Mouse (Mus musculus) midbrain, postnatal 0 days (tissue): ENCODE data around the gene Gltpd2. TPM values are rescaled to one million over a fixed set of nuclear protein-coding genes. Genes with fewer than 3 reads are reported as not detected.
"Not testable (repeated sequence)": the region's sequence is repeated elsewhere in the genome, so short reads cannot be mapped to it uniquely, and the experiment has no call there.

Experiments
- ATAC-seq: fragments of 200-750 bp; cut with Nextera tagmentation; 2 replicates; pipeline ENCODE4 v1.8.0; 2017; ENCODE audit warnings: moderate number of reproducible peaks, mild to moderate bottlenecking, moderate TSS enrichment, moderate library complexity; ENCODE audit not compliant: low FRiP score
- DNase-seq: peaks from one replicate; pipeline ENCODE4 v3.0.0-alpha.2; 2015; ENCODE audit warnings: low spot score
- H3K27ac ChIP-seq: fragments of 300-500 bp; sonication (generic); 2 replicates; pipeline ENCODE4 v1.5.1; 2014; ENCODE audit warnings: low read depth, mild to moderate bottlenecking, low read length, mixed read lengths
- H3K27me3 ChIP-seq: fragments of 300-500 bp; sonication (generic); 2 replicates; pipeline ENCODE4 v1.6.1; 2014; ENCODE audit warnings: low read length, control low read depth, mixed read lengths; ENCODE audit not compliant: insufficient read depth
- H3K36me3 ChIP-seq: fragments of 300-500 bp; sonication (generic); 2 replicates; pipeline ENCODE4 v1.6.1; 2014; ENCODE audit warnings: low read length, control low read depth, mixed read lengths; ENCODE audit not compliant: insufficient read depth
- H3K4me1 ChIP-seq: fragments of 300-500 bp; sonication (generic); 2 replicates; pipeline ENCODE4 v1.6.1; 2014; ENCODE audit warnings: mild to moderate bottlenecking, control low read depth, antibody characterized with exemption, low read length, mixed read lengths; ENCODE audit not compliant: insufficient read depth
- H3K4me2 ChIP-seq: fragments of 300-500 bp; sonication (generic); 2 replicates; pipeline ENCODE4 v1.6.1; 2014; ENCODE audit warnings: low read depth, mild to moderate bottlenecking, low read length, mixed read lengths; ENCODE audit not compliant: poor library complexity, severe bottlenecking
- H3K4me3 ChIP-seq: fragments of 300-500 bp; sonication (generic); 2 replicates; pipeline ENCODE4 v1.5.1; 2014; ENCODE audit warnings: low read depth, mild to moderate bottlenecking, low read length, moderate library complexity
- H3K9ac ChIP-seq: fragments of 300-500 bp; sonication (generic); replicated peaks from 2 replicates; pipeline ENCODE4 v1.6.1; 2014; ENCODE audit warnings: mild to moderate bottlenecking, low read length, moderate library complexity, mixed read lengths; ENCODE audit not compliant: poor library complexity, severe bottlenecking
- H3K9me3 ChIP-seq: fragments of 300-500 bp; sonication (generic); 2 replicates; pipeline ENCODE4 v1.6.1; 2016; ENCODE audit warnings: low read length, control low read depth
- CTCF ChIP-seq: IDR thresholded peaks from 2 replicates; pipeline ENCODE4 v1.5.1; 2016; ENCODE audit warnings: antibody characterized with exemption, mild to moderate bottlenecking
- WGBS: fragments of 180-500 bp; shearing (Covaris S2); extraction: QIAGEN DNeasy Blood & Tissue Kit; methylation state at CpG from one replicate; pipeline ENCODE4 v1.1.7; 2014; 5-methylcytosine and 5-hydroxymethylcytosine counted together
- polyA plus RNA-seq: library from polyadenylated mRNA; unstranded; fragments of >200 nt; fragmentation: Nextera tagmentation; extraction: Ambion mirVana; gene quantifications from 2 replicates; pipeline ENCODE4 v1.2.1, GENCODE M21; 2015
- total RNA-seq: library from RNA; depleted of rRNA; stranded (reverse); fragments of >200 nt; gene quantifications from 2 replicates; pipeline ENCODE4 v1.2.3, GENCODE M21; 2014

Gltpd2 gene
- total and polyA plus RNA-seq, 2 experiments from 2014 or later = 0.21 TPM; not detected in 1

DNA sequence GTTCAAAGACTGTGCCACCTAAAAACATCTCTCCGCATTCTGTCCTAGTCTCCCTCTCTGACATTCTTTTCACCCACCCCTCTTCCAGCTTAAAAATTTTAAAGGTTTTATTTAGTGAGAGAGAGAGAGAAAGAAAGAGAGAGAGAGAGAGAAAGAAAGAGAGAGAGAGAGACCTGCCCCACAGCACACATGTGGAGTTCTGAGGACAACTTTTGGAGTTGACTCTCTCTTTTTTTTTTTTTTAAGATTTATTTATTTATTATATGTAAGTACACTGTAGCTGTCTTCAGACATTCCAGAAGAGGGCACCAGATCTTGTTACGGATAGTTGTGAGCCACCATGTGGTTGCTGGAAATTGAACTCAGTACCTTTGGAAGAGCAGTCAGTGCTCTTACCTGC, 12.1 kb downstream of the Gltpd2 start:
- H3K4me1 ChIP-seq, H3K9me3 ChIP-seq, DNase-seq, H3K27ac ChIP-seq, H3K4me3 ChIP-seq, H3K4me2 ChIP-seq, ATAC-seq, H3K9ac ChIP-seq, H3K27me3 ChIP-seq: not testable (repeated sequence)
- WGBS = 78% methylated on average over 2 of the region's 2 CpGs
- TF ChIP-seq CTCF = peak; percentile 4; the same call in 1 of the 2 replicates
- peaks cover 22% of the 10 kb centered on the region for H3K36me3 ChIP-seq

GRCm38 (mm10) chr11:70532839-70533238, 13.8 kb downstream of the Gltpd2 start, which contains the start of gene Gm40193:
Gene Gm40193, minus strand, starts transcription at chr11:70532939.
- WGBS = 76% methylated on average over 6 of the region's 6 CpGs
- Histone ChIP-seq H3K4me2 (no peak within 1 kb of the TSS), H3K27me3 (no peaks in the 10 kb centered on the region), H3K36me3 (peaks cover 13% of the 10 kb centered on the region), H3K27ac (no peak within 1 kb of the TSS), H3K9me3 (no peaks in the 10 kb centered on the region), H3K9ac (no peak within 1 kb of the TSS), H3K4me3 (no peak within 1 kb of the TSS), H3K4me1 (no peaks in the 10 kb centered on the region)
- no peak for TF ChIP-seq CTCF
- DNase-seq (no peak), ATAC-seq (no peak)

- Histone ChIP-seq H3K4me3 (peak overlapping the region; percentile 68), H3K27me3 (no peaks in the 10 kb centered on the region), H3K36me3 (no peaks in the 10 kb centered on the region), H3K27ac (no peak overlapping the region), H3K4me2 (peak overlapping the region; percentile 78), H3K4me1 (no peaks in the 10 kb centered on the region), H3K9ac (peak overlapping the region; percentile 78), H3K9me3 (no peaks in the 10 kb centered on the region)
- TF ChIP-seq CTCF = no peak
- DNase-seq = no peak
- no peak for ATAC-seq
- WGBS = 18% methylated on average over 9 of the region's 9 CpGs
These were observed 20.4 kb downstream of the Gltpd2 start for GRCm38 (mm10) chr11:70539423-70539822.

DNA sequence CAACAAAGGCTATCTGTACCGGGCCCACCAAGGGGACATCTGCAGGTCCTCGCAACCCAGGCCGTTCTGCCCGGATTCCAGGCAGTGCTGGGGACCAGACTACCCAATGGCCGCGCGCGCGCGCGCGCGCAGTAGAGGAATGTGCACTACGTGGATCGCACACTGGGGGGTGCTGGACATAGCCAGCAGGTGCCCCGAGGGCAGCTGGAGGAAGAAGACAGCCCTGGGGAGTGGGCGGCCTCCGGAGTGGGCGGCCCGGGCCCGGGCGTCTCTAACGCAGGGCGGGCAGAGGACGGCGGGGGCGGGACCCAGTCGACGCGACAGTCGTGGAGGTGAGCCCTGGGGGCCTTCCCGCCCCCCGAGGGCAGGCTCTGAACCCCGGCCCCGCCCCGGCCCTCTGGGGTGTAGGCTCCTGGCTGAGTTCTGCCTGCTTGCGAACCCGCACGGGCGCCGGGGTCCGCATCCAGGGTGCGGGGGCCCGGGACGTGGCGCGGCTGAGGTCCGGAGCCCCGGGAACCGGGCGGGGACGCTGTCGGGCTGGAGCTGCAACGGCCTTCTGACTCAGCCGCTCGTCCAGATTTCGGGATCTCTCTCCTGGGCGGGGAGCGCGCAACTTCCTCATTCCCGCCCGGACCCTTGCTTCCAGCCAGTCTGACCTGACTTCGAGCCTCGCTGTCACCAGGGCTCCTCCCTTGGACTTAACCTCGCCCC, 21.0 kb downstream of the Gltpd2 start, which contains the start of gene Pld2:
TSS of gene Pld2 (plus strand) at position 188 of the 711 bp plus-strand sequence.
- peak; percentile 93 for ATAC-seq
- DNase-seq = peak; percentile 92
- Histone ChIP-seq H3K4me1 (no peaks in the 10 kb centered on the region), H3K9me3 (no peaks in the 10 kb centered on the region), H3K4me3 (peak within 1 kb of the TSS; percentile 68), H3K36me3 (no peaks in the 10 kb centered on the region), H3K4me2 (peak within 1 kb of the TSS; percentile 78), H3K27me3 (no peaks in the 10 kb centered on the region), H3K27ac (peak within 1 kb of the TSS; percentile 67), H3K9ac (peak within 1 kb of the TSS; percentile 78)
- under 1% methylated on average over 50 of the region's 65 CpGs for WGBS
- peak; percentile 71 for TF ChIP-seq CTCF

GRCm38 (mm10) chr11:70540928-70541327, 21.9 kb downstream of the Gltpd2 start:
- no peak overlapping the region for H3K27ac ChIP-seq
- peak overlapping the region; percentile 68 for H3K4me3 ChIP-seq
- peak overlapping the region; percentile 78 for H3K4me2 ChIP-seq
- ATAC-seq (no peak), DNase-seq (no peak)
- no peaks in the 10 kb centered on the region for H3K9me3 ChIP-seq
- H3K36me3 ChIP-seq = no peaks in the 10 kb centered on the region
- no peak for TF ChIP-seq CTCF
- WGBS = 81% methylated on average over 7 of the region's 7 CpGs
- no peaks in the 10 kb centered on the region for H3K27me3 ChIP-seq
- no peak overlapping the region for H3K9ac ChIP-seq
- no peaks in the 10 kb centered on the region for H3K4me1 ChIP-seq

GRCm38 (mm10) chr11:70541415-70541814, 22.4 kb downstream of the Gltpd2 start:
- Histone ChIP-seq H3K36me3 (no peaks in the 10 kb centered on the region), H3K9ac (no peak overlapping the region), H3K9me3 (no peaks in the 10 kb centered on the region), H3K27me3 (no peaks in the 10 kb centered on the region), H3K4me2 (peak overlapping the region; percentile 78), H3K4me1 (no peaks in the 10 kb centered on the region), H3K4me3 (peak overlapping the region; percentile 68; the same call in 1 of the 2 replicates), H3K27ac (no peak overlapping the region)
- DNase-seq (peak; percentile 66), ATAC-seq (0 out of 2 replicates have a peak, but pooled peaks have one; percentile 39)
- WGBS = 69% methylated on average over 5 of the region's 5 CpGs
- TF ChIP-seq CTCF = no peak
